Mouse (Mus musculus) CH12.LX (cell line): Measurements from ENCODE around the gene Slc9a1. TPM values are rescaled to one million over a fixed set of nuclear protein-coding genes. Genes with fewer than 3 reads are reported as not detected.

Experiments
- DNase-seq: peaks from one replicate; pipeline ENCODE4 v3.0.0-alpha.2; 2013; ENCODE audit errors: extremely low read depth
- H3K27ac ChIP-seq: 2 replicates; pipeline ENCODE4 v1.5.1; 2012; ENCODE audit warnings: low read depth, mild to moderate bottlenecking, control low read depth, moderate library complexity; ENCODE audit not compliant: insufficient read depth
- H3K27me3 ChIP-seq: replicated peaks from 2 replicates; pipeline ENCODE3; 2012; ENCODE audit warnings: inconsistent platforms
- H3K36me3 ChIP-seq, 2 experiments: replicated peaks in 1 of 2; 2 replicates each; pipeline versions ENCODE3 to v1.6.1; 2012; ENCODE audit warnings: inconsistent platforms in 1 of 2, low read length in 1 of 2, mild to moderate bottlenecking in 1 of 2, mixed read lengths in 1 of 2, moderate library complexity in 1 of 2; ENCODE audit not compliant: control insufficient read depth in 1 of 2, insufficient read depth in 1 of 2
- H3K4me1 ChIP-seq, 2 experiments: 2 replicates each; pipeline ENCODE4 v1.6.1; 2012; ENCODE audit warnings: inconsistent platforms in 1 of 2, moderate library complexity in 1 of 2; ENCODE audit not compliant: insufficient read depth in 2 of 2, control insufficient read depth in 1 of 2
- H3K4me2 ChIP-seq: 2 replicates; pipeline ENCODE4 v1.6.1; 2012; ENCODE audit warnings: low read depth, mild to moderate bottlenecking, control low read depth; ENCODE audit not compliant: poor library complexity, insufficient read depth, severe bottlenecking
- H3K4me3 ChIP-seq, 3 experiments: fragments of 150-350 bp in 1 of 3; sonication (generic) in 1 of 3; replicated peaks in 1 of 3; 2 replicates each; pipeline versions ENCODE3 to v1.5.1; 2011 to 2012; ENCODE audit warnings: low read depth in 2 of 3, low read length in 2 of 3, mild to moderate bottlenecking in 2 of 3, moderate library complexity in 2 of 3, control low read depth in 1 of 3, improper control_type of control experiment in 1 of 3, inconsistent platforms in 1 of 3, mixed read lengths in 1 of 3; ENCODE audit not compliant: poor library complexity in 1 of 3
- H3K79me2 ChIP-seq: replicated peaks from 2 replicates; pipeline ENCODE4 v1.6.1; 2012; ENCODE audit warnings: mild to moderate bottlenecking, moderate library complexity; ENCODE audit not compliant: control insufficient read depth, poor library complexity, insufficient read depth, severe bottlenecking; ENCODE audit errors: extremely low read depth
- H3K9ac ChIP-seq: 2 replicates; pipeline ENCODE4 v1.6.1; 2012; ENCODE audit warnings: low read depth, mild to moderate bottlenecking, control low read depth, moderate library complexity; ENCODE audit not compliant: insufficient read depth
- H3K9me3 ChIP-seq: replicated peaks from 2 replicates; pipeline ENCODE3; 2012; ENCODE audit warnings: low read length, inconsistent platforms, mixed read lengths
- BHLHE40 ChIP-seq: IDR thresholded peaks from 2 replicates; pipeline ENCODE4 v1.6.1; 2011; ENCODE audit warnings: mild to moderate bottlenecking, low read depth, low read length, improper control_type of control experiment
- CHD1 ChIP-seq: IDR thresholded peaks from 2 replicates; pipeline ENCODE4 v1.6.1; 2012; ENCODE audit warnings: low read depth, low read length, improper control_type of control experiment, inconsistent platforms
- CHD2 ChIP-seq: IDR thresholded peaks from 2 replicates; pipeline ENCODE4 v1.6.1; 2011; ENCODE audit warnings: low read length, improper control_type of control experiment
- CTCF ChIP-seq, 2 experiments: IDR thresholded peaks in 1 of 2; conservative IDR thresholded peaks in 1 of 2; 2 replicates each; pipeline ENCODE4 v1.5.1; 2011 to 2012; ENCODE audit warnings: low read depth in 2 of 2, low read length in 2 of 2, improper control_type of control experiment in 1 of 2, inconsistent platforms in 1 of 2, mild to moderate bottlenecking in 1 of 2, moderate library complexity in 1 of 2
- GABPA ChIP-seq: IDR thresholded peaks from 2 replicates; pipeline ENCODE4 v1.6.1; 2012; ENCODE audit warnings: low read depth, low read length, improper control_type of control experiment, inconsistent platforms; ENCODE audit not compliant: insufficient replicate concordance
- IRF4 ChIP-seq: IDR thresholded peaks from 2 replicates; pipeline ENCODE4 v1.6.1; 2014; ENCODE audit warnings: low read depth, mild to moderate bottlenecking, inconsistent platforms, low read length, improper control_type of control experiment
- JUN ChIP-seq: IDR thresholded peaks from 2 replicates; pipeline ENCODE4 v1.6.1; 2011; ENCODE audit warnings: low read depth, mild to moderate bottlenecking, low read length, improper control_type of control experiment, moderate library complexity; ENCODE audit not compliant: insufficient read depth
- MEF2A ChIP-seq: IDR thresholded peaks from 2 replicates; pipeline ENCODE4 v1.6.1; 2014; ENCODE audit warnings: low read depth, mild to moderate bottlenecking, inconsistent platforms, low read length, improper control_type of control experiment, borderline replicate concordance
- MXI1 ChIP-seq: IDR thresholded peaks from 2 replicates; pipeline ENCODE4 v1.6.1; 2011; ENCODE audit warnings: mild to moderate bottlenecking, low read depth, low read length, improper control_type of control experiment
- MYC ChIP-seq: IDR thresholded peaks from 2 replicates; pipeline ENCODE4 v1.6.1; 2011; ENCODE audit warnings: low read depth, mild to moderate bottlenecking, improper control_type of control experiment, low read length
- NRF1 ChIP-seq: IDR thresholded peaks from 2 replicates; pipeline ENCODE4 v1.6.1; 2014; ENCODE audit warnings: low read depth, mild to moderate bottlenecking, inconsistent platforms, low read length, improper control_type of control experiment, moderate library complexity
- PAX5 ChIP-seq: IDR thresholded peaks from 2 replicates; pipeline ENCODE4 v1.6.1; 2012; ENCODE audit warnings: low read length, inconsistent platforms, mixed read lengths
- POLR2A ChIP-seq: IDR thresholded peaks from 2 replicates; pipeline ENCODE4 v1.6.1; 2011; ENCODE audit warnings: low read depth, mild to moderate bottlenecking, improper control_type of control experiment, low read length
- RCOR1 ChIP-seq: conservative IDR thresholded peaks from 2 replicates; pipeline ENCODE4 v1.6.1; 2012; ENCODE audit warnings: low read depth, mild to moderate bottlenecking, inconsistent platforms, low read length, improper control_type of control experiment
- SMC3 ChIP-seq: IDR thresholded peaks from 2 replicates; pipeline ENCODE4 v1.6.1; 2011; ENCODE audit warnings: low read depth, low read length, improper control_type of control experiment
- TCF12 ChIP-seq: IDR thresholded peaks from 2 replicates; pipeline ENCODE4 v1.6.1; 2014; ENCODE audit warnings: low read depth, mild to moderate bottlenecking, inconsistent platforms, low read length, improper control_type of control experiment
- UBTF ChIP-seq: IDR thresholded peaks from 2 replicates; pipeline ENCODE4 v1.6.1; 2012; ENCODE audit warnings: low read depth, mild to moderate bottlenecking, inconsistent platforms, low read length, improper control_type of control experiment, moderate library complexity
- USF1 ChIP-seq: IDR thresholded peaks from 2 replicates; pipeline ENCODE4 v1.6.1; 2014; ENCODE audit warnings: low read depth, mild to moderate bottlenecking, inconsistent platforms, low read length, improper control_type of control experiment
- USF2 ChIP-seq: conservative IDR thresholded peaks from 2 replicates; pipeline ENCODE4 v1.6.1; 2011; ENCODE audit warnings: low read depth, low read length, improper control_type of control experiment
- ZC3H11A ChIP-seq: IDR thresholded peaks from 2 replicates; pipeline ENCODE4 v1.6.1; 2012; ENCODE audit warnings: low read depth, mild to moderate bottlenecking, inconsistent platforms, low read length, improper control_type of control experiment
- ZKSCAN1 ChIP-seq: IDR thresholded peaks from 2 replicates; pipeline ENCODE4 v1.6.1; 2012; ENCODE audit warnings: low read depth, inconsistent platforms, low read length, improper control_type of control experiment, borderline replicate concordance
- ZNF384 ChIP-seq: IDR thresholded peaks from 2 replicates; pipeline ENCODE4 v1.6.1; 2012; ENCODE audit warnings: low read depth, low read length, improper control_type of control experiment, inconsistent platforms
- dilution Hi-C: fragments of 300-500 bp; cut with MboI; formaldehyde crosslinking; loops from 2 replicates; pipeline ENCODE4 v1.14.3; 2020; ENCODE audit warnings: low sequenced_read_pairs; ENCODE audit not compliant: extremely low pct_unique_long_range_greater_than_20kb, extremely low pct_ligation_motif_present
- in situ Hi-C: fragments of 300-500 bp; cut with MboI; formaldehyde crosslinking; loops from 3 replicates; pipeline ENCODE4 v1.14.3; 2019; ENCODE audit warnings: low sequenced_read_pairs, low pct_ligation_motif_present, low pct_unique_long_range_greater_than_20kb, mixed read lengths
- polyA plus RNA-seq: library from polyadenylated mRNA; unstranded; fragments of >175 nt; gene quantifications from 2 replicates; pipeline ENCODE4 v1.2.1, GENCODE M21; 2012; ENCODE audit warnings: low read depth; ENCODE audit not compliant: insufficient read length
- total RNA-seq, 2 experiments: library from RNA; depleted of rRNA; stranded (reverse); fragments of 300-350 nt in 1 of 2; fragments of >200 nt in 1 of 2; gene quantifications; 2 replicates each; pipeline ENCODE4 v1.2.3; 2012 to 2014

The Slc9a1 gene
- total and polyA plus RNA-seq, 3 experiments, result 0.66 to 16.7 (median 4.7) TPM

DNA sequence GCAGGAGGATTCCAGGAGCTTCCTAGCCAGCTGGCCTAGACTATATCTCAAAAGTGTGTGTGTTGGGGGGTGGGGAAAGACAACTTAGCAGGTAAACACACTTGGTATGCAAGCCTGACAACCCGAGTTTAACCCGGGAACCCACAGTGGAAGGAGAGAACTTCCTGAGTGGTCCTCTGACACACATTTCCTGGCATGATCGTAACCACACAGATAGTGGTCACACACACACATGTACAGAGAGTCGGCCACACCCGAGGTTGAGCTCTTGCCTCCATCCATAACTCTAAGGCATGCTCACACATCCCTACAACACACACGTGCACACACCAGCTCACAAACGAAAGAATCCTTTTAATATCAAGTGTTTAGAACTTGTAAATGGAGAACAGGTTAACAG, 41.4 kb upstream of the Slc9a1 start:
- Histone ChIP-seq H3K36me3 (peaks cover 0 to 4% of the 10 kb centered on the region in 2 experiments), H3K9ac (no peak overlapping the region), H3K4me2 (no peak overlapping the region)
- in situ Hi-C loops, result no loop called here
- TF ChIP-seq ZKSCAN1, result no peak
- TF ChIP-seq ZC3H11A, result no peak
- no peak for TF ChIP-seq BHLHE40
- no peak for TF ChIP-seq SMC3
- TF ChIP-seq UBTF, result no peak
- no peak for TF ChIP-seq POLR2A
- TF ChIP-seq RCOR1, result no peak
- TF ChIP-seq MXI1, result no peak
- TF ChIP-seq, all 38 proteins: peak for 0
- Histone ChIP-seq H3K79me2 (no peaks in the 10 kb centered on the region), H3K27ac (no peak overlapping the region), H3K27me3 (no peaks in the 10 kb centered on the region), H3K4me1 (no peaks in the 10 kb centered on the region), H3K9me3 (no peaks in the 10 kb centered on the region), H3K4me3 (no peak overlapping the region)
- DNase-seq, result no peak
- dilution Hi-C loops, result no loop called here

DNA sequence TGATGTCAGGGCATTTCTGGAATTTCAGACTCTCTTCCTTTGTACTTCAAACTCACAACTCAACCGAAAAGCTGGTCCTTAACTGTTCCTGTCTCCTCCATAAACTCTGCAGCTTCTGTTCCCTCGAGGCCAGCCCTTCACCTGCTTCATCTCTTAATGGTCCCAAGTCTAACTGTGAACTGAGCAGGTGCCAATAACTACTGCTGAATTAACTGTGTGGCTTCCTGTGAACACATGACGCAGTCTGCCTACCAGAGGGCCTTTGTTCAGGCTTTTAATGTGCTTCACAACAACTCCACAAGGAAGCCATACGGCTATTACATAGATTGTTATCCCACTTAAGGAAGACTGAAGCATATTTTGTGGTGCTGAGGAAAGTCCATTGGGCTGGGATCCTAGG, 39.2 kb upstream of the Slc9a1 start:
- dilution Hi-C loops (no loop called here), in situ Hi-C loops (no loop called here)
- DNase-seq, result no peak
- Histone ChIP-seq H3K4me1 (no peaks in the 10 kb centered on the region), H3K4me2 (no peak overlapping the region)
- TF ChIP-seq MYC, result no peak
- TF ChIP-seq USF1, result no peak
- TF ChIP-seq IRF4, result no peak
- TF ChIP-seq MXI1, result no peak
- TF ChIP-seq RCOR1, result no peak
- TF ChIP-seq PAX5, result no peak
- TF ChIP-seq, all 38 proteins: peak for 0
- H3K36me3 ChIP-seq, result no peaks in the 10 kb centered on the region
- no peak overlapping the region for H3K9ac ChIP-seq
- H3K9me3 ChIP-seq, result no peaks in the 10 kb centered on the region
- H3K4me3 ChIP-seq, result no peak overlapping the region
- H3K79me2 ChIP-seq, result no peaks in the 10 kb centered on the region
- no peaks in the 10 kb centered on the region for H3K27me3 ChIP-seq
- no peak overlapping the region for H3K27ac ChIP-seq

DNA sequence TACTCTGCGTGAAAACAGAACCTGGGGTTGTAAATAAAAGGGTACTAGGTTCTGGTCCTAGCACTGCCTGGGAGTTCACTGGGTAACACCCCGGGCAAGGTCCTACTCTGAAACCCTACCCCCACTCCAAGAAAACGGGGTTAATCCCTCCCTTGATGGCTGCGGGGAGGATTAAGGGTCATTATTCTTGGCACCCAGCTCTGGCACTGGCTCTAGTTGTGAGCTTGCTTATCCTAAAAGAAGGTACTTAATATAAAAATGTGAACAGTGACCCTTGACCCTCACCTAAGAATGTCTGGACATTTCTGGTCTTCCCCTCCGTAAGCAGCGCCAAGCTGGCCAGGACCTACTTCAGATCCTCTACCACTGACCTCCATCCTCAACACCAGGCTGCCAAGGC, 36.2 kb upstream of the Slc9a1 start:
- Histone ChIP-seq H3K36me3 (no peaks in the 10 kb centered on the region), H3K9me3 (no peaks in the 10 kb centered on the region), H3K4me2 (no peak overlapping the region), H3K27me3 (no peaks in the 10 kb centered on the region), H3K27ac (no peak overlapping the region), H3K4me1 (no peaks in the 10 kb centered on the region; a peak in 1 of 4 replicates)
- dilution Hi-C loops, result no loop called here
- DNase-seq, result no peak
- no peak for TF ChIP-seq TCF12
- TF ChIP-seq ZKSCAN1, result no peak
- no peak for TF ChIP-seq USF2
- TF ChIP-seq ZNF384, result no peak
- no peak for TF ChIP-seq MEF2A
- TF ChIP-seq GABPA, result no peak
- no peak for TF ChIP-seq POLR2A
- no peak for TF ChIP-seq NRF1
- TF ChIP-seq CTCF (conservative IDR thresholded peaks at IDR 0.05 in 1 of 2, IDR thresholded peaks at IDR 0.05 in 1 of 2; ENCODE audit: low read depth in 2 of 2, low read length in 2 of 2), result no peak
- TF ChIP-seq RCOR1, result no peak
- TF ChIP-seq CHD1, result no peak
- TF ChIP-seq IRF4, result no peak
- no peak for TF ChIP-seq PAX5
- TF ChIP-seq CHD2, result no peak
- TF ChIP-seq JUN, result no peak
- TF ChIP-seq, all 38 proteins: peak for 0
- H3K79me2 ChIP-seq, result peaks cover 2% of the 10 kb centered on the region; the same call in 1 of the 2 replicates
- H3K9ac ChIP-seq, result no peak overlapping the region
- in situ Hi-C loops, result no loop called here
- H3K4me3 ChIP-seq, result no peak overlapping the region
